Mouse (Mus musculus) CD4-positive, CD25-positive, alpha-beta regulatory T cell, adult 4 months (primary cell): Measurements from ENCODE around the gene Fgd2. TPM values are rescaled to one million over a fixed set of nuclear protein-coding genes. Genes with fewer than 3 reads are reported as not detected.
A peak's percentile ranks its signal among the peaks of the same experiment; 100 is the strongest.
"Not testable (repeated sequence)": the region's sequence is repeated elsewhere in the genome, so short reads cannot be mapped to it uniquely, and the experiment has no call there.

ENCODE experiments used
- ATAC-seq: one replicate; pipeline ENCODE4 v1.8.0; 2017
- polyA plus RNA-seq, 2 experiments: library from polyadenylated mRNA; unstranded; fragments of 100-300 nt; shearing (Covaris generic); gene quantifications; one replicate each; pipeline ENCODE4 v1.2.1; 2017

Fgd2 gene
- polyA plus RNA-seq, 2 experiments from 2014 or later, result 0.65 to 9.4 TPM

DNA sequence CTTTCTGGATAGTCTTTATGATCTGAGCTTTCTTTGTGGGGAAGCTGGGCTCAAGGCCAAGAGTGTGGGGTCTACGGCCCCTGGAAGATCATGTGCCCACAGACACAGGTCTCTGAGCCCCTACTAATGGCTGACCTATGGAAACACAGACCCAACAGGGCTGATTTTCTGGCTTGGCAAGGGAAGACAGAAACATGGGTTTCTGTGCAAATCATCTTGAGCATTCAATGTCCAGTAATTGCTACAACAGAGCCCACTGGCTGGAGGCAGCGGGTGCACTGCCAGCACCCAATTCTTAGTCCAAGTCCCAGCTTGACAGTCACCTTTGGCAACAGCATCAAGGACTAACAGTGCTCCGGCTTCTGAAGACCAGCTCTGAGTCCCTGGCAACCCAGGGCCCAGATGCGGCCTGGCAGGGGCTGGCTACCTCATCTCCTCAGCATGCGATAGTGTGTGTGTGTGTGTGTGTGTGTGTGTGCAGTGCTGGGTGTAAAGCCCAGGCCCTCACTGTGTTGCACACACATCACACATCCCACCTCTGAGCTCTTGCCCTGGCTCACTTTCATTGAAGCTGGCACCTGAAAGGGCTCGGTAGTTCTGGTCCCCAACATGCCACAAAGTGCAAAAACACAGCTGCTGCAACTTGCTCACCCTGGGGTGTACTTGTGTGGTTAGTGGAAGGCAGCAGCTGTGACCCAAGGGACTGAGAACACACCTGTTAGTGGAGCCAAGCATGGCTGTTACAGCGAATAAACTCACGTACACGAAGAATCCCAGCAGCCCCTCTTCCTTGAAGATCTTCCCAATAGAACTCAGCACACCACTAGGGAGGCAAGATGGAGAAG is 22.5 kb upstream of the Fgd2 start:
- ATAC-seq, result no peak

- ATAC-seq, result no peak
These were observed 21.4 kb upstream of the Fgd2 start for GRCm38 (mm10) chr17:29339170-29339768.

GRCm38 (mm10) chr17:29340406-29341261 is 20.1 kb upstream of the Fgd2 start:
- ATAC-seq, result no peak

DNA sequence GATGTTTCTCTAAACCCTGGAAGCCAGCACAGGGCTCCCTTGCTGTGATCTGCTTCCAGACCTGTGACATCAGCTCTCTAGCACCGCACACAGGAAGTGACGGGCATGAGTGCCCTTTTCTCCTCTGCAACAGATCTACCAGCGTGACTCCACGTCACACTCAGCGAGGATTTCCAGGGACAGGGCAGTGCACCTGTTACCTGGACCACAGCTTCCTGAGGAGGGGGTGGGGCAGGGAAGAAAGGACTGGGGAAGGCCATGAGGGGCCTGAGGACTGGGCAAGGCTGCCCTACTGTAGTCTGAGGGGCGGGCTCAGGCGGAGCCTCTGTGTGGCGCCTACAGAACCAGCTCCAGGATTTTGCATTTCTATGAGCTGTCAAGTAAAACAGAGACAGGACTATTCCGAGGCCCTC is 19.1 kb upstream of the Fgd2 start:
- ATAC-seq, result peak; percentile 84

GRCm38 (mm10) chr17:29342010-29342910 is 18.5 kb upstream of the Fgd2 start:
- no peak for ATAC-seq

DNA sequence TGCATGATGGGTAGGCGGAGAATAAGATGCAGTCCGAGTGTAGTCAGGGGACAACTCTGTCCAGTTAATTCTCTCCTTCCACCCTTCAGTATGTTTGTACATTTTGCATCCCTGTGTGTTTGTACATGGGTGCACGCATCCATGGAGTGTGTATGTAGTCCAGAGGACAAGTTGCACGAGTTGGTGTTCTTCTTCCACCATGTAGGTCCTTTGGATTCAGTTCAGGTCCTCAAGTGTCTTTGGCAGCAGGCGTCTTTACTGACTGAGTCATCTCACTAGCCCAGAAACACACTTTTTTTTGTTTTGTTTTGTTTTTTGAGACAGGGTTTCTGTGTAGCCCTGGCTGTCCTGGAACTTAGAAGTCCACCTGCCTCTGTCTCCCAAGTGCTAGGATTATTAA is 17.5 kb upstream of the Fgd2 start:
- ATAC-seq, result no peak

GRCm38 (mm10) chr17:29345272-29345671 is 15.4 kb upstream of the Fgd2 start:
- no peak for ATAC-seq

DNA sequence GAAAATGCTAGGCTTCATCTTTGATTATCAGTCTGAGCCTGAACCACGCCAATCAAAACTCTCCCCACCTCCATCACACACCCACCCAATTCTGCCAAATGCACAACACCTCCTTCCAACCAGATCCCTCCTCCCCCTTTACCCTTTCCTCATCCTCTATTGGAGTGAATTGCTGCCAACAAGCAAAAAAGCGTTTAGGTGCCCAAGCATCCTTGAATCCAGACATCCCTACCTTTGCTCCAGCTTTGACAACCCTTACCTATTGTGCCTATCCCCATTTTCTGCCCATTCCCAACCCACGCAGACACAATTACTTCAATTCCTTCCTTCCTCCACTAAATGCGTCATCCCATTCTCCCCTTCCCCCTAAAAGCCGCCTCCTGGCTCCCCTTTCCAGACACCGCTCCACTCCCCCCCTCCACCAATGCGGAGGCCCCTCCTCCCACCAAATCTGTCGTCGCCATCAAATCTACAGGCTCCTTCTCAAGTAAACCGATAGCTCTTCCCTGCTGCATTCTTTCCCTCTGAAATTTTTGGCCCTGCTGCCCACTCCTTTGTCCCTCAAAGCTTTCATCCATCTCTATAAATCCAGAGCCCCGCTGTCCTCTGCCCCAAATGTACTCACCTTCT is 14.1 kb upstream of the Fgd2 start:
- no peak for ATAC-seq

GRCm38 (mm10) chr17:29347126-29347644 is 13.5 kb upstream of the Fgd2 start:
- peak; percentile 14 for ATAC-seq

- ATAC-seq, result peak; percentile 93
These were observed 13.0 kb upstream of the Fgd2 start, which contains the start of gene Mtch1 for GRCm38 (mm10) chr17:29347645-29348256. Gene Mtch1, minus strand, starts transcription at chr17:29347934.

GRCm38 (mm10) chr17:29348996-29349395 is 11.7 kb upstream of the Fgd2 start:
- ATAC-seq, result no peak

DNA sequence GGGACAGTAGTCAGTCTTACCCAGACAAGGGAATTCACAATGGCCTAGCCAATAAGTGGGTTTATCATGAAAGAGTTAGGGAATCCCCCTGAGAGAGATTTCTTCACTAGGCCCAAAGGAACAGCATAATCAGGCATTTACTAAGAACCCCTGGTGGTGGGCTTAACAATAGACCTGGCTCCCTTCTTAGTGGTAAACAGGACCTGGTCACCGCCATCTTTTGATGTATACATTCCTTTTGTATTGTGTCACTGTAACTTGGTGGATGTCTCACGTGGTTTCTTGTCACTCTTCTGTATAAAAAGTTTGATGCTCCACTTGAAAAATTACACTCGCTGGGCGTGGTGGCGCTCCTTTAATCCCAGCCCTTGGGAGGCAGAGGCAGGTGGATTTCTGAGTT is 9.7 kb upstream of the Fgd2 start:
- ATAC-seq, result not testable (repeated sequence)

GRCm38 (mm10) chr17:29355461-29355840 is 5.3 kb upstream of the Fgd2 start:
- ATAC-seq, result no peak

DNA sequence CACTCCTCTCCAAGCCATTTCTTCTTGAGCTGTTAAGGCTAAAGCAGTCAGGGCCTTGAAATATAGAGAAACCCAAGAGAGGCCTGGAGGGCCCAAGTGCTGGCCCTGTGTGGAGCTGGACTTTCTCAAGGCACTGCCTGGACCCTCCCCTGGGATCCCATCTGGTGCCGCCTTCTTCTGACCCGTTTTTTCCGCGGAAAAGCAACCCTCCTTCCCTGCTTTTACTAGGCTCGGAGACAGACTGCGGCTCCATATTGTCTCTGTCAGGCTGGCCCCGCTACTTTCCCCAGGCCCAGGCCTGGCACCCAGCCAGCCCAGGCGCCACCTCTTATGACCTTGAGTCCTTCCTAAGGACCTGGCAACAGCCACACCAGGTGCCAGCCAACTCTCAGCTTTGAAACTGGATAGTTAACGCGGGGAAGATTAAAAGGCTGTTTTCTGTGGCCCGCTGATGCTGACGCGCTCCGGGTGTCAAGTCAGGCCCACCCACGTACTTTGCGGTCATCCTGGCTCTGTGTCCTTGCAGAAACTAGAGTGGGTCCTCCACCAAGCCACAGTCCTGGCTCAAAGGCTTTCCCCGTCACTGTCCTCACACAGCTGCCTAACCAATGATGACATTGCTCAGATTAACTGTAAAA is 4.8 kb upstream of the Fgd2 start:
- ATAC-seq, result no peak

DNA sequence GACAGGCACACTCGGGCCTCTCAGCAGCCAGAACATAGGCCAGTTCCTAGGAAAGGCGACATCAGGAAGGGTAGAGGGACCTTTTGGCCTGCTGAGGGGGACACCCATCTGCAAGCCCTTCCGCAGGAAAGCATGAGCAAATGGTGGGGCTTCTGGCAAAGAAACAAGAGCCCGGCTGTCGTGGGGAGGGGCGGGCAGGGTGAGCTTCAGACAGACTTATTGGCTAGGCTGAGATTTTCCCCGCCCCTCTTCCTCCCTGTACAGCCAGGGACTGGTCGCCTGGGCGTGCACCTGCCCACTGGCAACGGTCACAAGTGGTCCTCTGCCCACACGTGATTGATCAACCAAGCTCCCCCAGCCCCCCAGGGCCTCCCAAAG is 4.2 kb upstream of the Fgd2 start:
- no peak for ATAC-seq

DNA sequence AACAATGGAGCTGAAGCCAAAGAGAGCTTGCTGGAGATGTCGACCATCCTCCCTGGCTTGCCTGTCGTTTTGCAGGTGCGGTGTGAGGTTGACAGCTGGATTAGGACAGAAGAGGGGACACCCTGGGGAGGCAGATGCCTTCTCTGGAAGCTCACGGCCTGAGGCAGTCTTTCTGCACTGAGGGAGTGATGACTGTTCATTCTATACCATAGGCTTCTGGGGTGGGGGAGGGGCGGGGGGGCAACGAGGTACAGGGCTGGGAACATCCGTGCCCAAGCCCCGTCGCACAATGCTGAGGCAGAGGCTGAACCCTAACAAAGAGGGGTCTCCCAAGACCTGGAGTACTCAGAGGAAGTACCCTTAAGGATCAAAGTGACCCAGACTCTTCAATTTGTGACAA is 3.8 kb upstream of the Fgd2 start:
- ATAC-seq, result no peak

- ATAC-seq, result no peak
These were observed 1.8 kb upstream of the Fgd2 start for GRCm38 (mm10) chr17:29358928-29359327.

DNA sequence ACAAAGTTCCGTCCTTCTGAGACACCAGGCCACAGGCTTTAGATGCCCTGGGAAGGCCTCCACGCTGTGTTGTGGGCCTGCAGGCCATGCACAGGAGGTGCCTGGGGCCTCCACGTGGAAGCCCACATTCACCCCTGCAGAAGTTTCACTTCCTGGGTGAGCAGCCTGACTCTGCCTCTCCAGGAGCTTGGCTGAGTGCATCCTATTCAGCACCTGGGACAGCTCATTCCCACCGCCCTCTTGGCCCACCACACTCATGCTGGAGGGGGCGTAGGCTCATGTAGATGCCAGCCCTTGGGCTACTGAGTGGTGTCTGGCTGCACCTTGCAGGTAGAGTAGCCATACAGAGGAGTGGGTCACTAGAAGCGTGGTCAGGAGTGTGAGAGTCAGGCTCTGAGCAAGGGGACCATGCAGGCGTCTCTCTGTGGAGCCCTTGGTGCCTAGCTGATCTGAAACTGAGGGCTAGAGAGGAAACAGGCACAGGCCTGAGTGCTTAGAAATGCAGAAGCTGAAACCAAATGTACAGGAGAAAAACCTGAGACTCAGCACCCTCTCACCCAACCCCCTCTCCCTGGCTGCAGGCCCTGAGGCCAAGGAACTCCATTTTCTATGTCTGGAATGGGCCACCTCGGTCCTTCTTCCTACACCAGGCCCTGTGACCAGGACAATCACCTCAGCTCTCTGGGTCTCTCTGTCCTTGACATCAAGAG is 1.4 kb downstream of the Fgd2 start:
- no peak for ATAC-seq

GRCm38 (mm10) chr17:29363109-29363508 is 2.4 kb downstream of the Fgd2 start:
- ATAC-seq, result no peak

DNA sequence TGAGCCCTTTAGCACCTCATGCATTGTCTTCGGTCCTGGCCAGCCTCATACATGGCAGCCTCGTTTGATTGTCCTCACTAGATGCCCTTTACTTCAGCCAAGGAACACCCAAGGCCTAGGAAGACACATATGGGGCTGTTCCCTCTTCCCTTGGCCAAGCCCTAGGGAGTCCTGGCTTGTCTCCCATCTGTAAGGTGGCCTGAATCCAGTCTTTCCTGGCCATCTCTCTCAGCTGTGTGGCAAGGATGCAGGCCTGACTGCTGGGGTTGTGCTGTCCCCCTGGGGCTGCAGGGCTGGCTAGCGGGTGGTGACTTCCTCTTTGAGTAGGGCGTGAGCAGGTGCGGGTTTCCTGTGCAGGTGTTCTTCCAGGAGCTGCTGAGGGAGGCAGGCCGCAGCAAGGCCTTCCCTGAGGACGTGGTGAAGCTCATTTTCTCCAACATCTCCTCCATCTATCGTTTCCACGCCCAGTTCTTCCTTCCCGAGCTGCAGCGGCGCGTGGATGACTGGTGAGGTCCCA is 4.4 kb downstream of the Fgd2 start:
- ATAC-seq, result no peak
